Mouse (Mus musculus) hindbrain, embryonic 14.5 days (tissue): ENCODE measurements at regions not wholly inside any gene's neighbourhood (a gene's known extent, or its start where the extent isn't known, plus 50 kb on each side); places are given as distances from the start of the nearest gene placed in this dataset.
A peak's percentile ranks its signal among the peaks of the same experiment; 100 is the strongest.

Experiments
- ATAC-seq: fragments of 200-750 bp; cut with Nextera tagmentation; 2 replicates; pipeline ENCODE4 v1.8.0; 2017; ENCODE audit warnings: moderate number of reproducible peaks, mild to moderate bottlenecking, moderate TSS enrichment, moderate library complexity; ENCODE audit not compliant: low FRiP score
- DNase-seq: peaks from one replicate; pipeline ENCODE4 v3.0.0-alpha.2; 2015; ENCODE audit warnings: low spot score
- H3K27ac ChIP-seq: fragments of 300-500 bp; sonication (generic); 2 replicates; pipeline ENCODE4 v1.5.1; 2014; ENCODE audit warnings: mild to moderate bottlenecking, moderate library complexity
- H3K27me3 ChIP-seq: fragments of 300-500 bp; sonication (generic); 2 replicates; pipeline ENCODE4 v1.6.1; 2014; ENCODE audit warnings: mild to moderate bottlenecking, low read length, mixed read lengths; ENCODE audit not compliant: control insufficient read depth, insufficient read depth
- H3K36me3 ChIP-seq: fragments of 300-500 bp; sonication (generic); replicated peaks from 2 replicates; pipeline ENCODE4 v1.6.1; 2014; ENCODE audit not compliant: control insufficient read depth, insufficient read depth
- H3K4me1 ChIP-seq: fragments of 300-500 bp; sonication (generic); replicated peaks from 2 replicates; pipeline ENCODE4 v1.6.1; 2014; ENCODE audit warnings: antibody characterized with exemption, low read length, mixed read lengths; ENCODE audit not compliant: control insufficient read depth, insufficient read depth
- H3K4me2 ChIP-seq: fragments of 300-500 bp; sonication (generic); replicated peaks from 2 replicates; pipeline ENCODE4 v1.6.1; 2014; ENCODE audit warnings: mild to moderate bottlenecking, moderate library complexity
- H3K4me3 ChIP-seq: fragments of 300-500 bp; sonication (generic); replicated peaks from 2 replicates; pipeline ENCODE4 v1.5.1; 2014; ENCODE audit warnings: mild to moderate bottlenecking, low read length
- H3K9ac ChIP-seq: fragments of 300-500 bp; sonication (generic); 2 replicates; pipeline ENCODE4 v1.6.1; 2014
- H3K9me3 ChIP-seq: fragments of 300-500 bp; sonication (generic); 2 replicates; pipeline ENCODE4 v1.6.1; 2016; ENCODE audit warnings: low read length; ENCODE audit not compliant: control insufficient read depth
- whole genome bisulfite sequencing: fragments of 180-500 bp; shearing (Covaris S2); extraction: QIAGEN DNeasy Blood & Tissue Kit; methylation state at CpG from one replicate; pipeline ENCODE4 v1.1.7; 2014; 5-methylcytosine and 5-hydroxymethylcytosine counted together

- WGBS: 82% methylated on average over 12 of the region's 12 CpGs
- no peaks in the 10 kb centered on the region for H3K27me3 ChIP-seq
- no peak overlapping the region for H3K4me2 ChIP-seq
- peaks cover 5% of the 10 kb centered on the region; the same call in 1 of the 2 replicates for H3K4me1 ChIP-seq
- H3K9me3 ChIP-seq: no peaks in the 10 kb centered on the region
- DNase-seq (no peak), ATAC-seq (no peak)
- no peak overlapping the region for H3K27ac ChIP-seq
- no peak overlapping the region for H3K4me3 ChIP-seq
- H3K9ac ChIP-seq: no peak overlapping the region
- H3K36me3 ChIP-seq: no peaks in the 10 kb centered on the region
Observed at GRCm38 (mm10) chr12:109951473-109951872, 327.4 kb upstream of the Dio3 start.

- H3K27ac ChIP-seq: no peak overlapping the region
- ATAC-seq: no peak
- WGBS: 88% methylated on average over 10 of the region's 10 CpGs
- H3K36me3 ChIP-seq: no peaks in the 10 kb centered on the region
- no peak for DNase-seq
- no peak overlapping the region for H3K9ac ChIP-seq
- no peak overlapping the region for H3K4me3 ChIP-seq
- peaks cover 5% of the 10 kb centered on the region; the same call in 1 of the 2 replicates for H3K4me1 ChIP-seq
- H3K9me3 ChIP-seq: no peaks in the 10 kb centered on the region
- H3K4me2 ChIP-seq: no peak overlapping the region
- H3K27me3 ChIP-seq: no peaks in the 10 kb centered on the region
Observed at GRCm38 (mm10) chr12:109951884-109952456, 326.9 kb upstream of the Dio3 start.

GRCm38 (mm10) chr12:109952933-109953332 lies 325.9 kb upstream of the Dio3 start:
- 72% methylated on average over 3 of the region's 3 CpGs for WGBS
- ATAC-seq (no peak), DNase-seq (no peak)
- Histone ChIP-seq H3K36me3 (no peaks in the 10 kb centered on the region), H3K27me3 (no peaks in the 10 kb centered on the region), H3K9ac (no peak overlapping the region), H3K4me2 (no peak overlapping the region), H3K9me3 (no peaks in the 10 kb centered on the region), H3K27ac (no peak overlapping the region), H3K4me1 (peaks cover 5% of the 10 kb centered on the region; the same call in 1 of the 2 replicates), H3K4me3 (no peak overlapping the region)

- no peaks in the 10 kb centered on the region for H3K36me3 ChIP-seq
- H3K9me3 ChIP-seq: no peaks in the 10 kb centered on the region
- no peak for DNase-seq
- no peak overlapping the region for H3K4me3 ChIP-seq
- H3K4me1 ChIP-seq: no peaks in the 10 kb centered on the region
- no peak overlapping the region for H3K4me2 ChIP-seq
- no peak for ATAC-seq
- no peak overlapping the region for H3K27ac ChIP-seq
- no peaks in the 10 kb centered on the region for H3K27me3 ChIP-seq
- no peak overlapping the region for H3K9ac ChIP-seq
- WGBS: 76% methylated on average over 3 of the region's 3 CpGs
Observed at GRCm38 (mm10) chr12:109957305-109957704, 321.6 kb upstream of the Dio3 start.

GRCm38 (mm10) chr12:109958357-109959085 lies 320.3 kb upstream of the Dio3 start:
- no peak overlapping the region for H3K9ac ChIP-seq
- 46% methylated on average over 18 of the region's 18 CpGs for WGBS
- ATAC-seq: peak; percentile 74; the same call in 1 of the 2 replicates

GRCm38 (mm10) chr12:109966776-109967175 lies 312.1 kb upstream of the Dio3 start:
- Histone ChIP-seq H3K4me3 (no peak overlapping the region), H3K36me3 (no peaks in the 10 kb centered on the region), H3K27me3 (no peaks in the 10 kb centered on the region), H3K9ac (no peak overlapping the region), H3K4me1 (no peaks in the 10 kb centered on the region), H3K9me3 (no peaks in the 10 kb centered on the region), H3K4me2 (no peak overlapping the region), H3K27ac (no peak overlapping the region)
- WGBS: 74% methylated on average over 12 of the region's 12 CpGs
- no peak for DNase-seq
- no peak for ATAC-seq

More at GRCm38 (mm10) chr12:109958357-109959085, 320.3 kb upstream of the Dio3 start:
- no peaks in the 10 kb centered on the region for H3K9me3 ChIP-seq
- DNase-seq: peak; percentile 74
- no peak overlapping the region for H3K27ac ChIP-seq
- H3K36me3 ChIP-seq: no peaks in the 10 kb centered on the region
- no peak overlapping the region for H3K4me2 ChIP-seq
- H3K27me3 ChIP-seq: no peaks in the 10 kb centered on the region
- H3K4me1 ChIP-seq: no peaks in the 10 kb centered on the region
- no peak overlapping the region for H3K4me3 ChIP-seq

- ATAC-seq: no peak
- no peak overlapping the region for H3K27ac ChIP-seq
- no peak for DNase-seq
- no peaks in the 10 kb centered on the region for H3K9me3 ChIP-seq
- H3K4me3 ChIP-seq: no peak overlapping the region
- no peaks in the 10 kb centered on the region for H3K27me3 ChIP-seq
- no peaks in the 10 kb centered on the region for H3K36me3 ChIP-seq
- H3K4me2 ChIP-seq: no peak overlapping the region
- WGBS: 93% methylated on average over 7 of the region's 7 CpGs
- H3K4me1 ChIP-seq: no peaks in the 10 kb centered on the region
- H3K9ac ChIP-seq: no peak overlapping the region
Observed at GRCm38 (mm10) chr12:109968303-109968702, 310.6 kb upstream of the Dio3 start.

- ATAC-seq: no peak
- 63% methylated on average over 3 of the region's 3 CpGs for WGBS
- no peak overlapping the region for H3K9ac ChIP-seq
- no peak overlapping the region for H3K27ac ChIP-seq
- H3K4me3 ChIP-seq: no peak overlapping the region
- no peaks in the 10 kb centered on the region for H3K27me3 ChIP-seq
- H3K4me1 ChIP-seq: peaks cover 10% of the 10 kb centered on the region; the same call in 1 of the 2 replicates
- no peaks in the 10 kb centered on the region for H3K9me3 ChIP-seq
- DNase-seq: no peak
- H3K4me2 ChIP-seq: no peak overlapping the region
- H3K36me3 ChIP-seq: no peaks in the 10 kb centered on the region
Observed at GRCm38 (mm10) chr12:109971508-109971907, 307.4 kb upstream of the Dio3 start.

GRCm38 (mm10) chr12:109972366-109973015 lies 306.4 kb upstream of the Dio3 start:
- Histone ChIP-seq H3K36me3 (no peaks in the 10 kb centered on the region), H3K27me3 (no peaks in the 10 kb centered on the region), H3K9ac (no peak overlapping the region), H3K9me3 (no peaks in the 10 kb centered on the region), H3K4me2 (no peak overlapping the region), H3K27ac (no peak overlapping the region), H3K4me1 (peaks cover 10% of the 10 kb centered on the region; the same call in 1 of the 2 replicates), H3K4me3 (no peak overlapping the region)
- 72% methylated on average over 5 of the region's 5 CpGs for WGBS
- DNase-seq: no peak
- ATAC-seq: no peak
